Mouse (Mus musculus): ENCODE results near the gene Fgfbp1. TPM values are rescaled to one million over a fixed set of nuclear protein-coding genes. Genes with fewer than 3 reads are reported as not detected.

Gene Fgfbp1
- polyA plus RNA-seq, 1 experiment from 2014 or later = 6.9 TPM

DNA sequence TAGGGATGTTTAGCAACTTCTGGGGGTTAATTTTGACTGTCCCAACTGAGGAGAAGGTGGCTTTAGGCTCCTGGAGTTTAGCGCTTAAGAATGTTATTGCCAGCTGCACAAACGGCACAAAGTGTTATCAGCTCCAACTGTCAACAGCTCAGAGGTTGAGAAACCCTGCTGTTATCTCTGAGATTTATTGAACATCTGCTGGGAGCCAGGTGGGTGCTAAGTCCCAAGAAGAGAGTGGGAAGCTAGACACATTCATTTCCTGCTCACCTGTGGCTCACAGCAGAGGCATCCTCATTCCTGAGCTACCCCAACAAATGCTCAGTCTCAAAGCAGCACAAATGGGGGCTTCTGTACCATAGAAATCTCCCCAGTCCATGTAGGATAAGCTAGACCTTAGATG, 10.4 kb downstream of the Fgfbp1 start:
- WGBS = 79% methylated on average over 2 of the region's 2 CpGs
- Histone ChIP-seq H3K9me3 (replicated peaks) (no peaks in the 10 kb centered on the region), H3K27me3 (replicated peaks) (no peaks in the 10 kb centered on the region), H3K27ac (replicated peaks) (no peak overlapping the region), H3K4me2 (no peak overlapping the region), H3K36me3 (no peaks in the 10 kb centered on the region), H3K9ac (replicated peaks) (no peak overlapping the region), H3K4me1 (no peaks in the 10 kb centered on the region), H3K4me3 (replicated peaks) (no peak overlapping the region)
- no peak for ATAC-seq (ENCODE audit: low FRiP score)

DNA sequence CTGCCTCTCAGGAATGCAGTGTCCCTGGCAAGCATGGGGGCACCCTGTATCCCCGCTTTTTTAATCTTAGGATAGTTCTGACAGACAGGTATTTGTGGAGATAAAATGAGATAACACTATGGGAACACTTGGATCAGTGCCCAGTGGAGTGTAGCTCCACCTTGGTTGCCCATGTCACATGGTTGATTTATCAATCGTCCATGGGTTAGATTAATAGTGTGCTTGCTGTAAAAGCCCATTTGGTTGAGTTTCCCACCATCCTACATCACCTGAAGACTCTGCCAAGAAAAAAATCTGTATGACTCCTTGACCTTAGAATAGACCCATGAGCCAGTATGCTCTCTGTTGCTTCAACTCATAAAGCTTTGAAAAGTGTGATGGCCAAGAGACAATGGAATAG, 11.0 kb downstream of the Fgfbp1 start:
- Histone ChIP-seq H3K36me3 (no peaks in the 10 kb centered on the region), H3K27ac (replicated peaks) (no peak overlapping the region), H3K27me3 (replicated peaks) (no peaks in the 10 kb centered on the region), H3K4me2 (no peak overlapping the region), H3K9me3 (replicated peaks) (no peaks in the 10 kb centered on the region), H3K4me1 (no peaks in the 10 kb centered on the region), H3K4me3 (replicated peaks) (no peak overlapping the region), H3K9ac (replicated peaks) (no peak overlapping the region)
- 89% methylated on average over 2 of the region's 2 CpGs for WGBS
- no peak for ATAC-seq (ENCODE audit: low FRiP score)

DNA sequence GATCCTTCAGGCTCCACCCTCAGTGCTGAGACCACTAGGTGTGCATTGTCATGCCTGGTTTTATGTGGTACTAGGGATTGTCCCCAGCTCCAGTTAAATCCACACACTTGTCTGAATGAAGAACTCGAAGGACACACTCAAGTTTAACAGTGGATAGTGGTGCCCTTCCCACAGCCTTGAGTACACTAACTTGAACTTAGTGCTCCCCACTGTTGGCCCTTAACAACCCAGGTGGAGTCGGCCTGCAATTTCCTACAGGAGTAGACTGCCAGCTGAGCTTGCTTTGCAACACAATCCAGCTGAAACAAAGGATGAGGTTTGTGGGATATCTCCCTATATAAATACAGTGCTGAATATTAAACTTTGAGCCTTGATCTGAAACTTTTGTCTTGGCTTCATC, 12.9 kb downstream of the Fgfbp1 start:
- Histone ChIP-seq H3K9me3 (replicated peaks) (no peaks in the 10 kb centered on the region), H3K4me3 (replicated peaks) (no peak overlapping the region), H3K27me3 (replicated peaks) (no peaks in the 10 kb centered on the region), H3K4me1 (no peaks in the 10 kb centered on the region), H3K27ac (replicated peaks) (no peak overlapping the region), H3K36me3 (no peaks in the 10 kb centered on the region), H3K9ac (replicated peaks) (no peak overlapping the region), H3K4me2 (no peak overlapping the region)
- 48% methylated on average over 2 of the region's 2 CpGs for WGBS
- ATAC-seq (ENCODE audit: low FRiP score) = no peak

DNA sequence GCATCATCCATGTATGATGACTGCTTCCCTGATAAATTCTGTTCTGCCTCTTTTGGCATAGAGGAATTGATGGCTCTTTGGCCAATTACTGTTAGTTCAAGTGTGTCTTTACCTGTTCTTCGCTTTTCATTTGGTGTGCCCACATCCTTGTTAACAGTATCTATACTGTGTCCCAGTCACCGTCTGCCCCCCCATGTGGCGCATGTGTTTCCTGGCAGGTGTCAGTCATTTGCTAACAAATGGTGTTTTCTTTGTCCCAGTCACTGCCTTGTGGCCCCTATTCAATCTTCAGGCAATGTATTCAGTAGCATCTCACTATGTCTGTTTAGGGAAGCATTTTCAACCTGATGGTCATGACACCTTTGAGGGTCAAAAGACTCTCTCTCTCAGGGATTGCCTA, 20.5 kb downstream of the Fgfbp1 start:
- Histone ChIP-seq H3K9me3 (replicated peaks) (no peaks in the 10 kb centered on the region), H3K27me3 (replicated peaks) (no peaks in the 10 kb centered on the region), H3K9ac (replicated peaks) (no peak overlapping the region), H3K4me3 (replicated peaks) (no peak overlapping the region), H3K36me3 (no peaks in the 10 kb centered on the region), H3K4me1 (no peaks in the 10 kb centered on the region), H3K4me2 (no peak overlapping the region), H3K27ac (replicated peaks) (no peak overlapping the region)
- 95% methylated on average over 3 of the region's 3 CpGs for WGBS
- no peak for ATAC-seq (ENCODE audit: low FRiP score)

DNA sequence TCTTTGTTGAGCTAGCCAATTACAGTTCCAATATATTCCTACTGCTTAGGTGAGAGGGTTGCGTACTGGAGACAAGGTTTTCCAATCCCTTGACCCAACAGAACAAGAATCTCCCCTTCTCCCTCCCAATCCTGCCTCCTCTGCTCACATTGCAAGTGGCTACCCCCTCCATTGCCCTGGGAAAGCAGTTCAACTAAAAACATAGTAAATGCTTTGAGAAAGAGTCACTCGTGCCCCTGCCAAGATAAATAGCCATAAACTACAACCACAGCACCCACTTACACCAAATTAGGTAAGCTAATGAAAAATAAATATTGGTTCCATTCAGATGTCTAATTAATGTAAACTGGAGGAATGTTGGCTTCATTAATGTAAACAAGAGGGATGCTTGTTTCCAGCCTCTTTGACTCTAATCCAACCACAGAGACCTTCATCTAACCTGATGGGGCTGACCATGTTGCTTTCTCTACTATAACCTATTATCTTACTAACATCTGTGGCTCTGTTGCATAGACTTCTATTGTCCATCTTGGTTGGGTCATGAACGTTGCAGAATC, 21.6 kb downstream of the Fgfbp1 start:
- no peaks in the 10 kb centered on the region for H3K4me1 ChIP-seq
- H3K27me3 ChIP-seq (replicated peaks) = no peaks in the 10 kb centered on the region
- H3K36me3 ChIP-seq = no peaks in the 10 kb centered on the region
- 85% methylated on average over 3 of the region's 3 CpGs for WGBS
- no peak for ATAC-seq (ENCODE audit: low FRiP score)
- no peaks in the 10 kb centered on the region for H3K9me3 ChIP-seq (replicated peaks)
- H3K9ac ChIP-seq (replicated peaks) = no peak overlapping the region
- H3K4me2 ChIP-seq = no peak overlapping the region
- no peak overlapping the region for H3K4me3 ChIP-seq (replicated peaks)
- no peak overlapping the region for H3K27ac ChIP-seq (replicated peaks)

DNA sequence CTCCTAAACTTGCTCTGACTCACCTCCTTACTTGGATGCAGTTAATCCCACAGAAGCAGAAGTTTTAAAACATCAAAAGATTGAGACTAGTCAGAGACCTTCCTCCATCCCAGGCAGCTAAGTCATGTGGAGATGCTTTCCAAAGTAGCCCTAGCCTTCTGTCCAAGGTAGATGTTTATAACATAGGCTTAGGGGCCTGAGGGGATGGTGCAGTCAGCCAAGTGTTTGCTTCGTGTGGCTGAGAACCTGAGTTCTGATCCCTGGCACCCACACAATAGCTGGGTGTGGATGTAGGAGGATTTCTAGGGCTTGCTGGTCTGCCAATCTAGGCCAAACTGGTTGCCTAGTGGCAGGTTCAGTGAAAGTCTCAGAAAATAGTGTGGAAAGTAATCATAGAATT, 28.3 kb downstream of the Fgfbp1 start:
- H3K9me3 ChIP-seq (replicated peaks) = no peaks in the 10 kb centered on the region

DNA sequence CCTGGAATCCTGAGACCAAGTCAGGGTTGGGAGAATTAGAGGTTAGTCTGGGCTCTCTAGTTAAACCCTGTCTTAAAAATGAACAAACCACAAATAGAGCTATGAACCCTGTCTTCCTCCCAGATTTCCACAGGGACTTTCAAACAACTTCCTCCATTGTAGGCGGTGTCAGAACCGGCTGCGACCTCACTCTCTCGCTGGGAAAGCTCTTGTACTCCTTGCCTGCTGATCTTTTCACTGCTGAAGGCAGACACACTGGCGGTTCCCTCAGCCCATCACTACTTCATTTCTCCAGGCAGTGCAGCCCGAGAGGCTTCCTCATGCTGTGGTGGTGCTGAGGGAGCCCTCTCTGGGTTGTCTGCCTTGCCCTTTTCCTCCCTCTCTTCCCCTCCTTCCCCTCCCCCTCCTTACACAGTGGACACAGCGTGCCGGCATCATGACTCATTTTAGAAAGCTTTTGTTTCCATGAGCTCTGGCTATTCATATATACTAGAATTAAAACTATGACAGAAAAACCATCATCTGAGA, 32.8 kb downstream of the Fgfbp1 start:
- 4% methylated on average over 8 of the region's 8 CpGs for WGBS
- Histone ChIP-seq H3K9ac (replicated peaks) (no peak overlapping the region), H3K4me2 (peak overlapping the region; percentile 82), H3K4me3 (replicated peaks) (0 out of 2 replicates have a peak overlapping the region, but pooled peaks have one; percentile 38), H3K9me3 (replicated peaks) (no peaks in the 10 kb centered on the region), H3K4me1 (peaks cover 17% of the 10 kb centered on the region), H3K36me3 (no peaks in the 10 kb centered on the region), H3K27me3 (replicated peaks) (no peaks in the 10 kb centered on the region), H3K27ac (replicated peaks) (no peak overlapping the region)
- peak; percentile 40; the same call in 1 of the 2 replicates for ATAC-seq (ENCODE audit: low FRiP score)

More for the DNA sequence above, 28.3 kb downstream of the Fgfbp1 start:
- no peak for ATAC-seq (ENCODE audit: low FRiP score)
- Histone ChIP-seq H3K4me2 (no peak overlapping the region), H3K4me3 (replicated peaks) (no peak overlapping the region), H3K36me3 (no peaks in the 10 kb centered on the region), H3K4me1 (peaks cover 7% of the 10 kb centered on the region), H3K27me3 (replicated peaks) (no peaks in the 10 kb centered on the region), H3K9ac (replicated peaks) (no peak overlapping the region), H3K27ac (replicated peaks) (no peak overlapping the region)
- 70% methylated on average over 1 of the region's 1 CpGs for WGBS

DNA sequence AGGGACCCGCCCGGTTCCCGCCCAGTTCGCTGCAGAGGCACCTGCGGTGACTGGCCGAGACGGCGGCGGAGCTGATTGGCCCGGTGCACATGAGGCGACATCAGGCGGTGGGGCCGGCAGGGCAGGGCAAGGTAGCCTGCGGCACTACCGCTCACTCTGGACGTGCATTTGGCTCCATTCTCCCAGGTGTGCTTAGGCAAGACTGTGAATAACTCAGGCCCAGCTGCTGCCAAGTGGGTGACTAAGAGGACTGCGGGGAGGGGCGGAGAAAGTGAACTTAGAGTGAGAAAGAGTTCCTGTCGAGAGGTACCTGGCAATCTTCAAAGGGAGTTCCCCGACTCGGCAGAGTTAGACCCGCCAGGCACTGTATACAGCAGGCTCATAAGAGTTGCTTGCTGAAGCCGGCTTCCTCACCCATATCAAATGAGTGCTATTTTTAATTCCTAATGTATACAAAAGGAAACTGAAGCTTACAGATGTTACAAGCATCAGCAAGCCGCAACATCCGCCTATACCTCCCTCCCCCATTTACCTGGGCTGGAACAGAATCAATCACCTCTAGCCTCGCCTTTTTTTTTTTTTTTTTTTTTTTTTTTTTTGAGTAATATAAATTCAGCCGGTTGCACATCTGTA, 33.4 kb downstream of the Fgfbp1 start:
- Histone ChIP-seq H3K4me1 (peaks cover 17% of the 10 kb centered on the region), H3K27me3 (replicated peaks) (no peaks in the 10 kb centered on the region), H3K4me2 (peak overlapping the region; percentile 82), H3K27ac (replicated peaks) (no peak overlapping the region), H3K36me3 (no peaks in the 10 kb centered on the region), H3K9ac (replicated peaks) (no peak overlapping the region), H3K4me3 (replicated peaks) (peak overlapping the region; percentile 38), H3K9me3 (replicated peaks) (no peaks in the 10 kb centered on the region)
- peak; percentile 84 for ATAC-seq (ENCODE audit: low FRiP score)
- 3% methylated on average over 27 of the region's 27 CpGs for WGBS

DNA sequence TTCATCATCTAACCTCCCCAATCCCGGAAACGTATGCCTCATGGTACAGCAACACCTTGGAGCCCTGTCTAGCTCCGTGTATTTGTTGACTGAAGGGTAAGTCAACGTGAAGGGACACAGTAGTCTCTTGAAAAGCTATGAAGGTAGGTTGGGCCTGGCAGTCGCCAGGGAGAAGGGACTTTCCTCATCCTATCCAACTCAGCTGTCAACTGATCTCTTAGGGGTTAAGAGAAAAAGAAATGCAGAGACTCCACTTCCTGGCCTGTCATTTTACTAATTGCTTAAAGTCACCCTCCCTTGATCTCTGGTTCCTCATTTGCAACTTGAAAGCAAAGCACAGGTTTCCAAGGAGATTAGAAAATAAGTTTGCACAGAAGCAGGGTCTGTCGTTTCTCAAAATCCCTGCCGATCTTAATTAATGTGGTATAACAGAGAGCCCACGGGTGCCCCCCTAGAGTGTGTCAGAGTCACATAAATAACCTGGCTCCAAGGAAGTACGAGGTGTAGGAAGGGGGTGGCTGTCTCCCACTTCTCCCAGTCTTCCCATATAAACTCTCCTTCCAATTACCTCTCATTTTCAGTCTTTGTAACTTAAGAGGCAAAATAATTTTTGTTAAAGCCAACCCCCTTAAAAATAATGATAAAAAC, 34.1 kb downstream of the Fgfbp1 start:
- peaks cover 17% of the 10 kb centered on the region for H3K4me1 ChIP-seq
- 33% methylated on average over 9 of the region's 9 CpGs for WGBS
- H3K4me2 ChIP-seq = peak overlapping the region; percentile 82
- no peaks in the 10 kb centered on the region for H3K36me3 ChIP-seq
- no peak overlapping the region for H3K9ac ChIP-seq (replicated peaks)
- no peak for ATAC-seq (ENCODE audit: low FRiP score)
- no peaks in the 10 kb centered on the region for H3K9me3 ChIP-seq (replicated peaks)
- H3K4me3 ChIP-seq (replicated peaks) = peak overlapping the region; percentile 38
- H3K27me3 ChIP-seq (replicated peaks) = no peaks in the 10 kb centered on the region
- no peak overlapping the region for H3K27ac ChIP-seq (replicated peaks)

DNA sequence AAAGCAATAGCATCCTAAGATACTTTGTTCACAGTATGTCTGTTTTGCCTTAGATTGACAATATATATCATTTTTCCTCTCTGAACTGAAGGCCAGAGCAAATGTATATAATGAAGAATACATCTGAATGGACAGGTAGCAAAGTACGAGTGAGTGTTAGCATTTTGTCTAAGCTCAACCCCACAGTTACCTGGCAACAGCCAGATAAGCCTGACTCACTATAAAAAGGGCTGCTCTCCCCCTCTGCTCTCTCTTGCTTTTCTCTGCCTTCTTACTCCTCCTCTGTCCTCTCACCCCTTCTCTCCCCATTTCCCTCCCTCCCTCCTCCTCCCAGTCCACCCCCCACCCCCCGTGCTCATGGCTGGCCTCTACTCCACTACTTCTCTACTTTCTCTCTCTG, 48.3 kb downstream of the Fgfbp1 start:
- Histone ChIP-seq H3K36me3 (no peaks in the 10 kb centered on the region), H3K4me3 (replicated peaks) (no peak overlapping the region), H3K27ac (replicated peaks) (no peak overlapping the region), H3K4me1 (no peaks in the 10 kb centered on the region), H3K27me3 (replicated peaks) (no peaks in the 10 kb centered on the region), H3K4me2 (no peak overlapping the region), H3K9ac (replicated peaks) (no peak overlapping the region), H3K9me3 (replicated peaks) (no peaks in the 10 kb centered on the region)
- ATAC-seq (ENCODE audit: low FRiP score) = no peak
- WGBS = 61% methylated on average over 2 of the region's 2 CpGs
